Mouse (Mus musculus) thymus, adult 2 months (tissue): ENCODE results near the gene Atp8a2.

Source experiments
- CTCF ChIP-seq: fragments of 200-500 bp; IDR thresholded peaks from 2 replicates; pipeline ENCODE4 v1.5.1; 2012; ENCODE audit warnings: mild to moderate bottlenecking, control low read depth, low read length, moderate library complexity, borderline replicate concordance; ENCODE audit not compliant: control insufficient read depth, poor library complexity, insufficient read depth; ENCODE audit errors: extremely low read depth
- POLR2A ChIP-seq: fragments of 200-500 bp; IDR thresholded peaks from 2 replicates; pipeline ENCODE4 v1.6.1; 2012; ENCODE audit warnings: mild to moderate bottlenecking, low read length, control low read depth, moderate library complexity; ENCODE audit not compliant: control insufficient read depth, poor library complexity, insufficient read depth; ENCODE audit errors: extremely low read depth

DNA sequence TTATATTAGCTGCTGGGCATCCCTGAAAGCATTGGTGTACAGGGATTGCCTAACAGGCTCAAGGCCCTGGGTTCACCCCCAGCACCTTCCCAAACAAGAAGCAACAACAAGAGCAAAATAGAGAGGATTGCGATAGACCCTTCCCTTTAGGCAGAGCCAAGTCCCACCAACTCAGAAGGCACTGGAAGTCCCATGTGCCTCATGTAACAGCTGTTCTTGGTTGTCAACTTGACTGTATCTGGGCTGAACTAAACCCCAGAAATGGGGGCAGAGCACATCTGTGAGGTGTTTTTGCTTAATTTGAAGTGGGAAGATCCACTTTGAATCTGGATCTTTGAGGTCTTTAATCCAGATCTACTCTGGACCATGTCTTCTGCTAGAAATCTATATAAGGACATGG, 539.9 kb downstream of the Atp8a2 start:
- TF ChIP-seq POLR2A (no peak), CTCF (no peak)
